Mouse (Mus musculus): Measurements from ENCODE around the gene Atg5. TPM values are rescaled to one million over a fixed set of nuclear protein-coding genes. Genes with fewer than 3 reads are reported as not detected.

Gene Atg5
- polyA plus RNA-seq, 1 experiment from 2014 or later, result 49.8 TPM

- 41% methylated on average over 12 of the region's 12 CpGs for WGBS
- no peak overlapping the region for H3K4me2 ChIP-seq (replicated peaks; ENCODE audit: low read depth, low read length)
- no peak overlapping the region for H3K9ac ChIP-seq (replicated peaks; ENCODE audit: low read depth, low read length)
- ATAC-seq (ENCODE audit: insufficient number of reproducible peaks, insufficient read depth, low FRiP score, low read depth), result no peak
- H3K27ac ChIP-seq (ENCODE audit: low read length), result no peak overlapping the region
- H3K27me3 ChIP-seq (ENCODE audit: control insufficient read depth, insufficient read depth, low read length), result no peaks in the 10 kb centered on the region
- H3K36me3 ChIP-seq (ENCODE audit: control insufficient read depth, insufficient read depth, low read length), result no peaks in the 10 kb centered on the region
- no peaks in the 10 kb centered on the region for H3K4me1 ChIP-seq (ENCODE audit: control insufficient read depth, insufficient read depth, low read length)
- no peaks in the 10 kb centered on the region for H3K9me3 ChIP-seq (ENCODE audit: control insufficient read depth, low read depth, low read length)
- no peak overlapping the region for H3K4me3 ChIP-seq (ENCODE audit: low read depth, low read length)
Observed at GRCm38 (mm10) chr10:44391509-44392290, 123.5 kb downstream of the Atg5 start.

GRCm38 (mm10) chr10:44392855-44393254, 124.7 kb downstream of the Atg5 start:
- H3K9me3 ChIP-seq (ENCODE audit: control insufficient read depth, low read depth, low read length), result no peaks in the 10 kb centered on the region
- no peak overlapping the region for H3K4me3 ChIP-seq (ENCODE audit: low read depth, low read length)
- H3K36me3 ChIP-seq (ENCODE audit: control insufficient read depth, insufficient read depth, low read length), result no peaks in the 10 kb centered on the region
- H3K27ac ChIP-seq (ENCODE audit: low read length), result no peak overlapping the region
- WGBS, result 84% methylated on average over 8 of the region's 8 CpGs
- no peaks in the 10 kb centered on the region for H3K4me1 ChIP-seq (ENCODE audit: control insufficient read depth, insufficient read depth, low read length)
- no peak for ATAC-seq (ENCODE audit: insufficient number of reproducible peaks, insufficient read depth, low FRiP score, low read depth)
- H3K9ac ChIP-seq (replicated peaks; ENCODE audit: low read depth, low read length), result no peak overlapping the region
- no peak overlapping the region for H3K4me2 ChIP-seq (replicated peaks; ENCODE audit: low read depth, low read length)
- no peaks in the 10 kb centered on the region for H3K27me3 ChIP-seq (ENCODE audit: control insufficient read depth, insufficient read depth, low read length)

- H3K9me3 ChIP-seq (ENCODE audit: control insufficient read depth, low read depth, low read length), result no peaks in the 10 kb centered on the region
- H3K4me1 ChIP-seq (ENCODE audit: control insufficient read depth, insufficient read depth, low read length), result no peaks in the 10 kb centered on the region
- no peak overlapping the region for H3K9ac ChIP-seq (replicated peaks; ENCODE audit: low read depth, low read length)
- no peak for ATAC-seq (ENCODE audit: insufficient number of reproducible peaks, insufficient read depth, low FRiP score, low read depth)
- H3K4me3 ChIP-seq (ENCODE audit: low read depth, low read length), result no peak overlapping the region
- H3K36me3 ChIP-seq (ENCODE audit: control insufficient read depth, insufficient read depth, low read length), result no peaks in the 10 kb centered on the region
- H3K27ac ChIP-seq (ENCODE audit: low read length), result no peak overlapping the region
- 0 out of 2 replicates have a peak, but pooled peaks cover 2% of the 10 kb centered on the region for H3K27me3 ChIP-seq (ENCODE audit: control insufficient read depth, insufficient read depth, low read length)
- 60% methylated on average over 3 of the region's 3 CpGs for WGBS
- no peak overlapping the region for H3K4me2 ChIP-seq (replicated peaks; ENCODE audit: low read depth, low read length)
Observed at GRCm38 (mm10) chr10:44400119-44400518, 132.0 kb downstream of the Atg5 start.

DNA sequence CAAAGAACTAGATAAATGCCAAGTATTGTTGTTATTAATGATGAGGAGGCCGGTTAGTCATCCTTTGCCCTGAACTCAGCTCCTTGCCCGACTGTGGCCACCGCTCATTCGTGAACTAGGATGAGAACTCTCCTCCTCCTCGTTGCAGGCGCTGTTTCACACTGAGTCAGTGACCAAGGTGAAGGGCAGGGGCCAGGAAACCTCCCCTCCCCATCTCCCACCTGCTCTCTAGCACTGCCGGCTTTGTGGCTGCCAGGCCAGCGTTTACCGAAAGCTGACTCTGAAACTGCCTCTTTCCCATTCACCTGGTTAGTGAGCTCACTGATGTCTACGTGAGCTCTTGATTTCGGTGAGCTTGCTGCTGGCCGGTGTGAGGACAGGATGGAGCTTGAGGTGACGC, 132.4 kb downstream of the Atg5 start:
- no peak overlapping the region for H3K27ac ChIP-seq (ENCODE audit: low read length)
- no peak overlapping the region for H3K4me2 ChIP-seq (replicated peaks; ENCODE audit: low read depth, low read length)
- H3K9ac ChIP-seq (replicated peaks; ENCODE audit: low read depth, low read length), result no peak overlapping the region
- H3K36me3 ChIP-seq (ENCODE audit: control insufficient read depth, insufficient read depth, low read length), result no peaks in the 10 kb centered on the region
- H3K27me3 ChIP-seq (ENCODE audit: control insufficient read depth, insufficient read depth, low read length), result 0 out of 2 replicates have a peak, but pooled peaks cover 2% of the 10 kb centered on the region
- H3K4me1 ChIP-seq (ENCODE audit: control insufficient read depth, insufficient read depth, low read length), result no peaks in the 10 kb centered on the region
- ATAC-seq (ENCODE audit: insufficient number of reproducible peaks, insufficient read depth, low FRiP score, low read depth), result no peak
- no peak overlapping the region for H3K4me3 ChIP-seq (ENCODE audit: low read depth, low read length)
- H3K9me3 ChIP-seq (ENCODE audit: control insufficient read depth, low read depth, low read length), result no peaks in the 10 kb centered on the region
- 55% methylated on average over 13 of the region's 13 CpGs for WGBS

DNA sequence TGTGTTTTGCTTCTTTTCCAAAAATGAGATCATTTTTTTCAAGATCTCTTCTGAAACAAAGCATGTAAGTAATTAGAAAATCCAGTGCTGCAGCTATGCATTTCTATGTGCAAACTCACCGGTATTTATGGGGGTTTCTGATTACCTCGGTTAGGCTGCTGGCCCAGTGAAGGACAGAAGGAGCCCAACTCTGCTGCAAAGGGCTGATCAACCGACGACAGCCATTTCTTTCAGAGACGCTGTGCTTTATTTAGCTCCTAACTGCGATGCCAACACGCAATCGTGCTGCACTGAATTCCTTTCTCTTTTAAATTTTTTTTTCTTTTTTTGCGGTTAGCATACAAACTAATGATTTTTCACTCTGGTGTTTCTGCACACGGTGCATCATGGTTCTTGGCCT, 133.4 kb downstream of the Atg5 start:
- Histone ChIP-seq H3K9me3 (ENCODE audit: control insufficient read depth, low read depth, low read length) (no peaks in the 10 kb centered on the region), H3K4me2 (replicated peaks; ENCODE audit: low read depth, low read length) (no peak overlapping the region), H3K27me3 (ENCODE audit: control insufficient read depth, insufficient read depth, low read length) (0 out of 2 replicates have a peak, but pooled peaks cover 2% of the 10 kb centered on the region), H3K36me3 (ENCODE audit: control insufficient read depth, insufficient read depth, low read length) (no peaks in the 10 kb centered on the region), H3K4me1 (ENCODE audit: control insufficient read depth, insufficient read depth, low read length) (no peaks in the 10 kb centered on the region), H3K27ac (ENCODE audit: low read length) (no peak overlapping the region), H3K4me3 (ENCODE audit: low read depth, low read length) (no peak overlapping the region), H3K9ac (replicated peaks; ENCODE audit: low read depth, low read length) (no peak overlapping the region)
- ATAC-seq (ENCODE audit: insufficient number of reproducible peaks, insufficient read depth, low FRiP score, low read depth), result no peak
- 86% methylated on average over 10 of the region's 10 CpGs for WGBS

DNA sequence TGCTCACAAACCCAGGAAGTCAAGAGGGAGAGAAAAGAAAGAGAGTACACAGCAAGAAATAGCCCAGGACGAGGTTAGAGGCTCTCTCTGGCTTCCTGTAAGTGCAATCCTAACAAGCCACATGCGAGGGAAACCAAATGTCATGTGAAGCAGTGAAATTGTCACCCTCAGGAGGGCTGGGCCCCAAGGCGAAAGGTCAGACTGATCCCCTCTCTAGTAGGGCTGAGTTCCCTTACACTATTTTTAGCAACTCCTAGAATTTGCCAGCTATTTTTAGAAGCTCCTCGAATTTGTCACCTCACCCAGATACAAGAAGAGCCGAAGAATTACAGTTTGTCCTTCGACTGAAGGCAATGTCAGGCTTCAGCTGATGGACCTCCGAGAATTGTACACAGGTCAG, 135.3 kb downstream of the Atg5 start:
- no peak overlapping the region for H3K27ac ChIP-seq (ENCODE audit: low read length)
- H3K36me3 ChIP-seq (ENCODE audit: control insufficient read depth, insufficient read depth, low read length), result no peaks in the 10 kb centered on the region
- 0 out of 2 replicates have a peak, but pooled peaks cover 2% of the 10 kb centered on the region for H3K27me3 ChIP-seq (ENCODE audit: control insufficient read depth, insufficient read depth, low read length)
- H3K9me3 ChIP-seq (ENCODE audit: control insufficient read depth, low read depth, low read length), result no peaks in the 10 kb centered on the region
- no peak overlapping the region for H3K4me2 ChIP-seq (replicated peaks; ENCODE audit: low read depth, low read length)
- H3K9ac ChIP-seq (replicated peaks; ENCODE audit: low read depth, low read length), result no peak overlapping the region
- 61% methylated on average over 7 of the region's 7 CpGs for WGBS
- ATAC-seq (ENCODE audit: insufficient number of reproducible peaks, insufficient read depth, low FRiP score, low read depth), result no peak
- H3K4me1 ChIP-seq (ENCODE audit: control insufficient read depth, insufficient read depth, low read length), result no peaks in the 10 kb centered on the region
- H3K4me3 ChIP-seq (ENCODE audit: low read depth, low read length), result no peak overlapping the region

GRCm38 (mm10) chr10:44409054-44409453, 140.9 kb downstream of the Atg5 start:
- Histone ChIP-seq H3K4me3 (ENCODE audit: low read depth, low read length) (no peak overlapping the region), H3K4me2 (replicated peaks; ENCODE audit: low read depth, low read length) (no peak overlapping the region), H3K4me1 (ENCODE audit: control insufficient read depth, insufficient read depth, low read length) (no peaks in the 10 kb centered on the region), H3K36me3 (ENCODE audit: control insufficient read depth, insufficient read depth, low read length) (no peaks in the 10 kb centered on the region), H3K27me3 (ENCODE audit: control insufficient read depth, insufficient read depth, low read length) (no peaks in the 10 kb centered on the region), H3K9me3 (ENCODE audit: control insufficient read depth, low read depth, low read length) (no peaks in the 10 kb centered on the region), H3K27ac (ENCODE audit: low read length) (no peak overlapping the region), H3K9ac (replicated peaks; ENCODE audit: low read depth, low read length) (no peak overlapping the region)
- ATAC-seq (ENCODE audit: insufficient number of reproducible peaks, insufficient read depth, low FRiP score, low read depth), result no peak
- 59% methylated on average over 10 of the region's 10 CpGs for WGBS

GRCm38 (mm10) chr10:44409958-44410357, 141.8 kb downstream of the Atg5 start:
- H3K4me2 ChIP-seq (replicated peaks; ENCODE audit: low read depth, low read length), result no peak overlapping the region
- no peaks in the 10 kb centered on the region for H3K4me1 ChIP-seq (ENCODE audit: control insufficient read depth, insufficient read depth, low read length)
- no peak overlapping the region for H3K4me3 ChIP-seq (ENCODE audit: low read depth, low read length)
- no peak overlapping the region for H3K9ac ChIP-seq (replicated peaks; ENCODE audit: low read depth, low read length)
- WGBS, result 84% methylated on average over 11 of the region's 11 CpGs
- ATAC-seq (ENCODE audit: insufficient number of reproducible peaks, insufficient read depth, low FRiP score, low read depth), result no peak
- no peaks in the 10 kb centered on the region for H3K9me3 ChIP-seq (ENCODE audit: control insufficient read depth, low read depth, low read length)
- H3K27ac ChIP-seq (ENCODE audit: low read length), result no peak overlapping the region
- H3K27me3 ChIP-seq (ENCODE audit: control insufficient read depth, insufficient read depth, low read length), result no peaks in the 10 kb centered on the region
- no peaks in the 10 kb centered on the region for H3K36me3 ChIP-seq (ENCODE audit: control insufficient read depth, insufficient read depth, low read length)

Data from stomach, embryonic 14.5 days (tissue).